Comparison of ENCODE assay signal across 21 mouse cellular contexts in the genomic region with DNA sequence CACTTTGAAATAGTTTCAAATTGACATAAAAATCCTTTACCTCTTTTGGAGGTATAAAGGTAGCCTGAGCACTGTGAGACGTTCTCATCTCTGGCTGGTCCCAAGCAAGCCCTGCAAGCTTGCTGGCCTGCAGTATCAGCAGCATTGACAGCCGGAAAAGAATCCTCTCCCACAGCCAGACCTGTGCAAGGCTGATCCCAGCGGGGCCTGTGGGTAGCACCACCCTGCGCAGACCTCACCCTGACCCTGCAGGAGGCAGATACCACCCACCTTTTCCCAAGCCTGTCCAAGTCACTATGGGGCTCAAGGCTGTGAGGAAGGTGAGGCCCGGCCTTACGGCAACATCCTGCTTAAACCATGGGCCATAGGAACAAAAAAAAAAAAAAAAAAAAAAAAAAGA. TPM values are rescaled to one million over a fixed set of nuclear protein-coding genes. Genes with fewer than 3 reads are reported as not detected.
A peak's percentile ranks its signal among the peaks of the same experiment; 100 is the strongest.
DNase-seq lines count a peak whose midpoint lies in the region; TF ChIP-seq lines count a peak whose summit lies in the region.
"Had no signal": no experiment of that assay in that cellular context is flagged by ENCODE, and none has a peak within 500 bp of the region (broad histone marks: within the 10 kb centered on the region; RNA-seq: fewer than 3 reads in every experiment).

No protein-coding gene starts in this region.

- H3K27ac ChIP-seq in heart, adult 2 months, result no peak overlapping the region

- TF ChIP-seq POLR2A in heart, adult 2 months (IDR thresholded peaks at IDR 0.05; ENCODE audit: insufficient read depth, low read depth, low read length), result no peak

- TF ChIP-seq EP300 in heart, adult 2 months (IDR thresholded peaks at IDR 0.05; ENCODE audit: insufficient read depth, low read depth, low read length), result no peak

- no peaks in the 10 kb centered on the region for H3K27me3 ChIP-seq in heart, adult 2 months (ENCODE audit: control insufficient read depth, insufficient read depth, low read length)
- H3K27me3 ChIP-seq: CH12.LX, Patski had no signal

- no peak for TF ChIP-seq CTCF in heart, adult 2 months (IDR thresholded peaks at IDR 0.05)

- H3K36me3 ChIP-seq in heart, adult 2 months (ENCODE audit: control insufficient read depth, insufficient read depth, low read length), result no peaks in the 10 kb centered on the region

- 81% methylated on average over 6 of the region's 6 CpGs for WGBS in heart, adult 2 months

- no peak overlapping the region for H3K4me3 ChIP-seq in heart, adult 2 months

- no peaks in the 10 kb centered on the region for H3K79me2 ChIP-seq in heart, adult 2 months (replicated peaks; ENCODE audit: control insufficient read depth, insufficient read depth, low read length)

- intact Hi-C loops in heart, adult 2 months (cut with DNase I), result no loop called here

- H3K4me1 ChIP-seq in heart, adult 2 months (ENCODE audit: control insufficient read depth, insufficient read depth, low read length), result no peaks in the 10 kb centered on the region

- no peak overlapping the region for H3K9ac ChIP-seq in heart, adult 2 months (ENCODE audit: low read depth, low read length)

- DNase-seq in heart, adult 11 months, result peak; percentile 72
- DNase-seq in heart, adult 2 months, result no peak
- DNase-seq: adrenal gland, adult 2 months; adrenal gland, adult 8-10 months; adrenal gland, postnatal 10 days; adrenal gland, postnatal 14 days; adrenal gland, postnatal 25 days; adrenal gland, postnatal 36 days; B cell, adult 2 months; cerebellum, adult 11 months; cerebellum, adult 11-12 months; cerebellum, adult 18-20 months; cerebellum, adult 2 months had no signal

RNA-seq across cellular contexts. Expression of a gene that starts 12.0 kb away (rescaled TPM):
- total RNA-seq in heart, adult 2 months (2021), result 10 to 100 TPM; 39.2 to 41.8 TPM
- 50.2 and 56.8 TPM in 2 replicates for polyA plus RNA-seq in heart, adult 2 months (2012; rRNA removed)

RNA-seq across cellular contexts. Expression of a gene that starts 12.0 kb away (rescaled TPM):
- total RNA-seq in heart, adult 2 months (2021), result 100 to 1,000 TPM in 1 of 2 experiments, 10 to 100 TPM in 1; 99.0 to 115 TPM
- polyA plus RNA-seq in heart, adult 2 months (2012; rRNA removed), result 393 and 411 TPM in 2 replicates

RNA-seq across cellular contexts. Expression of a gene that starts 18.8 kb away (rescaled TPM):
- not detected for total RNA-seq in heart, adult 2 months (2021)
- polyA plus RNA-seq in heart, adult 2 months (2012; rRNA removed), result not detected in 2 replicates
- total RNA-seq: adrenal gland, adult 2 months; adrenal gland, postnatal 10 days; adrenal gland, postnatal 14 days; adrenal gland, postnatal 25 days; adrenal gland, postnatal 36 days; adrenal gland, postnatal 4 days; CH12.LX; ES-E14; MEL had no signal
- polyA plus RNA-seq: adrenal gland, adult 2 months; brain, embryonic 14.5 days; C2C12; cerebellum, adult 2 months; G1E had no signal
